Mouse (Mus musculus): ENCODE data around the gene Ccdc187. TPM values are rescaled to one million over a fixed set of nuclear protein-coding genes. Genes with fewer than 3 reads are reported as not detected.

The Ccdc187 gene
- polyA plus RNA-seq, 1 experiment from 2014 or later, result not detected

DNA sequence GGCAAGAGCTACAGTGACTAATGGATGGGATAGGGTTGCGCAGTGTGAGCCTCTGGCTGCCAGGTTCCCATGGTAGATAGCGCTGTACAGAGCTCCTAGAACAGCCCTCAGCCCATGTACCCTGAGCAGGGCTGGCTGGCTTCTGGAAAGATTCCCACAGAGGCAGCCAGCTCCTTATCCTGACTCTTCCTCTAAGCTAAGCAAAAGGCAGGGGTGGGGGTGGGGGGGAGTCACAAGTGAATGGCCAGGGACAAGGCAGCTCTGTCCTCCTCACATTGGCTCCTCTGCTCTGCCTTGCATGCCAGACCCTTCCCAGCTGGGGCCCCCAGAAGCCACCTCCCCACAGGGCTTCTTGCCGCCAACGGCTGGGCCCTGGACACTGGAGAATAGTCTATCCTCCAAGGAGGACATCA is 35.7 kb upstream of the Ccdc187 start:
- Histone ChIP-seq H3K36me3 (replicated peaks; ENCODE audit: control insufficient read depth, insufficient read depth, low read depth, low read length) (peaks cover 19% of the 10 kb centered on the region), H3K9me3 (replicated peaks; ENCODE audit: control insufficient read depth, low read length) (no peaks in the 10 kb centered on the region), H3K27ac (replicated peaks; ENCODE audit: low read depth, low read length) (no peak overlapping the region), H3K4me2 (ENCODE audit: low read depth, low read length) (no peak overlapping the region), H3K4me1 (ENCODE audit: control insufficient read depth, insufficient read depth, low read length) (no peaks in the 10 kb centered on the region), H3K4me3 (ENCODE audit: low read depth, low read length) (no peak overlapping the region), H3K27me3 (ENCODE audit: control insufficient read depth, insufficient read depth, low read length) (no peaks in the 10 kb centered on the region), H3K9ac (replicated peaks; ENCODE audit: low read length) (no peak overlapping the region)
- 57% methylated on average over 4 of the region's 4 CpGs for WGBS
- ATAC-seq (replicated peaks; ENCODE audit: insufficient number of reproducible peaks, low FRiP score, low TSS enrichment, low read depth), result no peak
- DNase-seq (ENCODE audit: low spot score), result no peak

DNA sequence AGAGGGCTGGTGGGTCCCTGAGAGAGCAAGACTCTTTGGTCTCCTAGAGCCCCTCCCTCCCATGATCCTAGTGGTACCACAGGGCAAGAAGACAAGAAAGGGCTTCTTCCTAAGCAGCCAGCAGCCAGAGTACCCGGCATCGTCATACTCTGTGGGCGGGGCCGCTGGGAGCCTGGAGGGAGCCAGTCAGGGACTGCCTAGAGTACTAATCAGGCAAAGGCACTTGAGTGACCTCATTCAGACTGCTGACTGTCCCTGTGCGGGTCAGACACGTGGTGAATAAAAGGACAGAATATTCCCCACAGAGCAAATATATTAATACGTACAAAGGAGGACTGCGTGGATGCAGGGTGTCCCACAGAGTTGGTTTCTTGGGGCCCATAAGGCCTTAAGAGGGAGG is 35.0 kb upstream of the Ccdc187 start:
- H3K4me1 ChIP-seq (ENCODE audit: control insufficient read depth, insufficient read depth, low read length), result no peaks in the 10 kb centered on the region
- peaks cover 24% of the 10 kb centered on the region for H3K36me3 ChIP-seq (replicated peaks; ENCODE audit: control insufficient read depth, insufficient read depth, low read depth, low read length)
- H3K9me3 ChIP-seq (replicated peaks; ENCODE audit: control insufficient read depth, low read length), result no peaks in the 10 kb centered on the region
- no peak overlapping the region for H3K9ac ChIP-seq (replicated peaks; ENCODE audit: low read length)
- no peak overlapping the region for H3K4me2 ChIP-seq (ENCODE audit: low read depth, low read length)
- no peak; the same call in 1 of the 2 replicates for ATAC-seq (replicated peaks; ENCODE audit: insufficient number of reproducible peaks, low FRiP score, low TSS enrichment, low read depth)
- H3K27ac ChIP-seq (replicated peaks; ENCODE audit: low read depth, low read length), result no peak overlapping the region
- no peak for DNase-seq (ENCODE audit: low spot score)
- 50% methylated on average over 8 of the region's 8 CpGs for WGBS
- no peaks in the 10 kb centered on the region for H3K27me3 ChIP-seq (ENCODE audit: control insufficient read depth, insufficient read depth, low read length)
- H3K4me3 ChIP-seq (ENCODE audit: low read depth, low read length), result no peak overlapping the region

GRCm38 (mm10) chr2:26327852-26328251 is 33.5 kb upstream of the Ccdc187 start:
- no peak overlapping the region for H3K4me3 ChIP-seq (ENCODE audit: low read depth, low read length)
- no peak overlapping the region for H3K9ac ChIP-seq (replicated peaks; ENCODE audit: low read length)
- H3K4me1 ChIP-seq (ENCODE audit: control insufficient read depth, insufficient read depth, low read length), result no peaks in the 10 kb centered on the region
- H3K4me2 ChIP-seq (ENCODE audit: low read depth, low read length), result no peak overlapping the region
- H3K27ac ChIP-seq (replicated peaks; ENCODE audit: low read depth, low read length), result no peak overlapping the region
- H3K9me3 ChIP-seq (replicated peaks; ENCODE audit: control insufficient read depth, low read length), result no peaks in the 10 kb centered on the region
- DNase-seq (ENCODE audit: low spot score) (no peak), ATAC-seq (replicated peaks; ENCODE audit: insufficient number of reproducible peaks, low FRiP score, low TSS enrichment, low read depth) (no peak)
- 84% methylated on average over 4 of the region's 4 CpGs for WGBS
- H3K27me3 ChIP-seq (ENCODE audit: control insufficient read depth, insufficient read depth, low read length), result no peaks in the 10 kb centered on the region
- H3K36me3 ChIP-seq (replicated peaks; ENCODE audit: control insufficient read depth, insufficient read depth, low read depth, low read length), result peaks cover 32% of the 10 kb centered on the region

GRCm38 (mm10) chr2:26325386-26326181 is 31.2 kb upstream of the Ccdc187 start:
- no peak overlapping the region for H3K27ac ChIP-seq (replicated peaks; ENCODE audit: low read depth, low read length)
- ATAC-seq (replicated peaks; ENCODE audit: insufficient number of reproducible peaks, low FRiP score, low TSS enrichment, low read depth) (peak; percentile 79), DNase-seq (ENCODE audit: low spot score) (peak; percentile 70)
- H3K9me3 ChIP-seq (replicated peaks; ENCODE audit: control insufficient read depth, low read length), result no peaks in the 10 kb centered on the region
- H3K4me3 ChIP-seq (ENCODE audit: low read depth, low read length), result no peak overlapping the region
- H3K27me3 ChIP-seq (ENCODE audit: control insufficient read depth, insufficient read depth, low read length), result no peaks in the 10 kb centered on the region
- H3K4me2 ChIP-seq (ENCODE audit: low read depth, low read length), result no peak overlapping the region
- H3K9ac ChIP-seq (replicated peaks; ENCODE audit: low read length), result no peak overlapping the region
- H3K36me3 ChIP-seq (replicated peaks; ENCODE audit: control insufficient read depth, insufficient read depth, low read depth, low read length), result peaks cover 30% of the 10 kb centered on the region
- 66% methylated on average over 15 of the region's 15 CpGs for WGBS
- H3K4me1 ChIP-seq (ENCODE audit: control insufficient read depth, insufficient read depth, low read length), result no peaks in the 10 kb centered on the region

DNA sequence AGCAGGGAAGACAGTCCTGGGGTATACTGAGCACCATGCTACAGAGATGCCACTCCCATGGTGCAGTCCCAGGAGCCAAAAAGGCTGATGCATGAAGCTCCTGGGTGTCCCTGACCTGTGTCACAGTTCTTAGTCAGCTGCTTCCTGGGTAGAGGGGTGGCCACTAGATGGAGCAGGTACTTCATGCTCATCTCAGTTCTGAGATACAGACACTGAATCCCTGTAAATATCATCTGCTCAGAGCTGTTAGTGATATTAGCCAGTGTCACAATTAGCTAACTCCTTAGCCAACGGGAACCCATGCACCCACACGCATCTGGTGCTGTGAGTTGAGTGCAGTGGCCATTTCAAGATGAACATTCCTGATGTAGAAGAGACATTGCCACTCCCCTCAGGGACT is 30.6 kb upstream of the Ccdc187 start:
- Histone ChIP-seq H3K36me3 (replicated peaks; ENCODE audit: control insufficient read depth, insufficient read depth, low read depth, low read length) (peaks cover 30% of the 10 kb centered on the region), H3K9ac (replicated peaks; ENCODE audit: low read length) (no peak overlapping the region), H3K4me3 (ENCODE audit: low read depth, low read length) (no peak overlapping the region), H3K27me3 (ENCODE audit: control insufficient read depth, insufficient read depth, low read length) (no peaks in the 10 kb centered on the region), H3K9me3 (replicated peaks; ENCODE audit: control insufficient read depth, low read length) (no peaks in the 10 kb centered on the region), H3K4me2 (ENCODE audit: low read depth, low read length) (no peak overlapping the region), H3K4me1 (ENCODE audit: control insufficient read depth, insufficient read depth, low read length) (no peaks in the 10 kb centered on the region), H3K27ac (replicated peaks; ENCODE audit: low read depth, low read length) (no peak overlapping the region)
- 80% methylated on average over 2 of the region's 2 CpGs for WGBS
- no peak for ATAC-seq (replicated peaks; ENCODE audit: insufficient number of reproducible peaks, low FRiP score, low TSS enrichment, low read depth)
- no peak for DNase-seq (ENCODE audit: low spot score)

DNA sequence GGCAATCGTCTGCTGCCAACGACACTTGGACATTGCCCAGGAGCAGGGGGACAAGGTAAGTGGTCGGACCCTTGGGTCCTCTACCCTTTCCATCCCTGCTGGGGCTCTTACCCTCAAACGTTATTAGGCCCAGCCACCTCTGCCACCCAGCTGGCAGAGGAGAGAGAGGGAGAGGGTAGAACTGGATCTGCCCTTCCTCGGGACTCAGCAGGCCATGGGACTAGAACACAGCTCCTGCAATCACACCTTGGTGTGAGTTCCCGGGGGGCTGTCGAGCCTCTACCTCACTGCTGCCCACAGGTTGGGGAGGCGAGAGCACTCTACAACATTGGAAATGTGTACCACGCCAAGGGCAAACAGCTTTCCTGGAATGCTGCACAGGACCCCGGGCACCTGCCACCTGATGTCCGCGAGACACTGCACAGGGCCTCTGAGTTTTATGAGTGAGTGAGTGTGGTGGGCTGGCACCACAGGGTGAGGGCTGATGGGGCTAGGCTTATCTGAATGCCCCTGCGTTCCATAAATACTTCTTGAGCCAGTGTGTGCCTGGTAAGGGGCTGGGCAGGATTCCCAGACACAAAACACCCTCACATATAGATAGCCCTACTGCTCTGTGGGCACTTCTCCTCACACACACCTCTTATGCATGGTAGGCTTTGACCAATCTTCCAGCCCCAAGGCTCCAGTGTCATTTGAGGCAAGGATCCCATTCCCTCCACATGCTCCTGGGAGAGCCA is 29.4 kb upstream of the Ccdc187 start:
- H3K4me1 ChIP-seq (ENCODE audit: control insufficient read depth, insufficient read depth, low read length), result no peaks in the 10 kb centered on the region
- H3K27ac ChIP-seq (replicated peaks; ENCODE audit: low read depth, low read length), result no peak overlapping the region
- WGBS, result 91% methylated on average over 13 of the region's 13 CpGs
- H3K9me3 ChIP-seq (replicated peaks; ENCODE audit: control insufficient read depth, low read length), result no peaks in the 10 kb centered on the region
- H3K9ac ChIP-seq (replicated peaks; ENCODE audit: low read length), result no peak overlapping the region
- H3K4me2 ChIP-seq (ENCODE audit: low read depth, low read length), result no peak overlapping the region
- DNase-seq (ENCODE audit: low spot score) (no peak), ATAC-seq (replicated peaks; ENCODE audit: insufficient number of reproducible peaks, low FRiP score, low TSS enrichment, low read depth) (no peak)
- H3K4me3 ChIP-seq (ENCODE audit: low read depth, low read length), result no peak overlapping the region
- no peaks in the 10 kb centered on the region for H3K27me3 ChIP-seq (ENCODE audit: control insufficient read depth, insufficient read depth, low read length)
- H3K36me3 ChIP-seq (replicated peaks; ENCODE audit: control insufficient read depth, insufficient read depth, low read depth, low read length), result peaks cover 30% of the 10 kb centered on the region

GRCm38 (mm10) chr2:26320245-26321185 is 26.2 kb upstream of the Ccdc187 start:
- ATAC-seq (replicated peaks; ENCODE audit: insufficient number of reproducible peaks, low FRiP score, low TSS enrichment, low read depth) (no peak), DNase-seq (ENCODE audit: low spot score) (no peak)
- Histone ChIP-seq H3K9ac (replicated peaks; ENCODE audit: low read length) (no peak overlapping the region), H3K9me3 (replicated peaks; ENCODE audit: control insufficient read depth, low read length) (no peaks in the 10 kb centered on the region), H3K4me3 (ENCODE audit: low read depth, low read length) (no peak overlapping the region), H3K4me2 (ENCODE audit: low read depth, low read length) (no peak overlapping the region), H3K27ac (replicated peaks; ENCODE audit: low read depth, low read length) (no peak overlapping the region), H3K27me3 (ENCODE audit: control insufficient read depth, insufficient read depth, low read length) (no peaks in the 10 kb centered on the region), H3K4me1 (ENCODE audit: control insufficient read depth, insufficient read depth, low read length) (peaks cover 10% of the 10 kb centered on the region), H3K36me3 (replicated peaks; ENCODE audit: control insufficient read depth, insufficient read depth, low read depth, low read length) (peaks cover 17% of the 10 kb centered on the region)
- 89% methylated on average over 14 of the region's 14 CpGs for WGBS
